18 mouse cellular contexts compared by ENCODE assay signal in the genomic region with DNA sequence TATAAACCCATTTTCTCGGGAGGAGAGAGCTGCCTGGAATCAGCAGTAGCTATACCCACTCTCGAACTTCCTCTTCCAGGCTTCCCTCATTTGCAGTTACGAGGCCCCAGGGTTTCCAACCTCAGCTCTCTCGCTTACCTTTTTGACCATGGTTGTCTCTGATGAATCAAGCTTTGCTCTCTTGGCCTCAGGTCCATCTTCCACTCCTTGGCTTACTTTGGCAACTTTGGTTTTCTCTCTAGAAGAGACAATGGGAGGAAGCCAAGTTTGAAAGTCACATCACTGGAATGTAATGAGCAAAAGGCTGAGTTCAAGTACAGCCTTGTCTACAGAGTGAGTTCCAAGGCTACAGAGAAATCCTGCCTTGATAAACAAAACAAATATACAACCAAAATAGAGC. TPM values are rescaled to one million over a fixed set of nuclear protein-coding genes. Genes with fewer than 3 reads are reported as not detected.
DNase-seq lines count a peak whose midpoint lies in the region; ATAC-seq and TF ChIP-seq lines count a peak whose summit lies in the region.
"Had no signal": no experiment of that assay in that cellular context is flagged by ENCODE, and none has a peak within 500 bp of the region (broad histone marks: within the 10 kb centered on the region; RNA-seq: fewer than 3 reads in every experiment).

No protein-coding gene starts in this region.

- DNase-seq in gastrocnemius, adult 2 months = no peak
- DNase-seq in gastrocnemius, postnatal 10 days = no peak
- DNase-seq in lung, adult 2 months = peak; percentile 39
- DNase-seq in lung, postnatal 36 days = no peak
- peak; percentile 39 for DNase-seq in MEL (ENCODE audit: low read depth, low spot score)
- DNase-seq in gastrocnemius, adult 8-10 months (ENCODE audit: low spot score in 2 of 2) = no peak
- no peak for DNase-seq in right cerebral cortex, postnatal 25 days
- DNase-seq: cerebellum, adult 11-12 months; gastrocnemius, postnatal 36 days had no signal

- H3K4me1 ChIP-seq in lung, adult 2 months (ENCODE audit: control insufficient read depth, insufficient read depth, low read length) = peaks cover 26% of the 10 kb centered on the region
- H3K4me1 ChIP-seq in MEL (ENCODE audit: control insufficient read depth in 1 of 2, insufficient read depth in 2 of 2, low read length in 2 of 2) = peaks cover 13 to 22% of the 10 kb centered on the region in 2 experiments
- H3K4me1 ChIP-seq in stomach, embryonic 15.5 days = no peaks in the 10 kb centered on the region
- H3K4me1 ChIP-seq: embryonic facial prominence, embryonic 12.5 days had no signal

- H3K9ac ChIP-seq in MEL (ENCODE audit: control insufficient read depth, low read depth, low read length, poor library complexity, severe bottlenecking) = no peak overlapping the region
- H3K9ac ChIP-seq in stomach, embryonic 15.5 days = no peak overlapping the region
- H3K9ac ChIP-seq: embryonic facial prominence, embryonic 12.5 days; limb, embryonic 12.5 days; liver, embryonic 15.5 days; midbrain, embryonic 12.5 days had no signal

- 56% methylated on average over 4 of the region's 4 CpGs for WGBS in lung, adult 2 months
- 69% methylated on average over 4 of the region's 4 CpGs for WGBS in stomach, embryonic 15.5 days

- peak overlapping the region; percentile 53; the same call in 1 of the 2 replicates for H3K27ac ChIP-seq in gastrocnemius, adult 2 months
- H3K27ac ChIP-seq in MEL (ENCODE audit: control insufficient read depth, low read depth, low read length) = peak overlapping the region; percentile 43
- peak overlapping the region; percentile 17; the same call in 1 of the 2 replicates for H3K27ac ChIP-seq in stomach, embryonic 15.5 days
- H3K27ac ChIP-seq: embryonic facial prominence, embryonic 12.5 days; hindbrain, postnatal 0 days; kidney, postnatal 0 days; liver, embryonic 15.5 days; macrophage; midbrain, embryonic 12.5 days had no signal

- no peaks in the 10 kb centered on the region for H3K9me3 ChIP-seq in MEL (replicated peaks; ENCODE audit: insufficient read depth, low read length)
- no peaks in the 10 kb centered on the region for H3K9me3 ChIP-seq in stomach, embryonic 15.5 days
- H3K9me3 ChIP-seq: embryonic facial prominence, embryonic 12.5 days; limb, embryonic 12.5 days; liver, embryonic 15.5 days; midbrain, embryonic 12.5 days had no signal

- H3K36me3 ChIP-seq in MEL (ENCODE audit: control insufficient read depth in 1 of 2, insufficient read depth in 2 of 2, low read length in 2 of 2) = peaks cover 28 to 53% of the 10 kb centered on the region in 2 experiments
- H3K36me3 ChIP-seq in stomach, embryonic 15.5 days = peaks cover 46% of the 10 kb centered on the region

- no peak for TF ChIP-seq EP300 in MEL (IDR thresholded peaks at IDR 0.05; ENCODE audit: low read depth in 1 of 2, low read length in 2 of 2)

- H3K79me2 ChIP-seq in MEL (ENCODE audit: control insufficient read depth, insufficient read depth, low read length, poor library complexity) = peaks cover 3% of the 10 kb centered on the region; the same call in 1 of the 2 replicates

- TF ChIP-seq CTCF in gastrocnemius, adult 2 months (IDR thresholded peaks at IDR 0.05) = no peak
- no peak for TF ChIP-seq CTCF in lung, adult 2 months (IDR thresholded peaks at IDR 0.05; ENCODE audit: insufficient read depth, low read length)
- TF ChIP-seq CTCF in MEL (IDR thresholded peaks at IDR 0.05 in 2 of 3, conservative IDR thresholded peaks at IDR 0.05 in 1 of 3; ENCODE audit: control insufficient read depth in 1 of 3, insufficient read depth in 1 of 3, low read depth in 2 of 3, low read length in 3 of 3, poor library complexity in 1 of 3, severe bottlenecking in 1 of 3) = no peak

- no peaks in the 10 kb centered on the region for H3K27me3 ChIP-seq in MEL (ENCODE audit: control insufficient read depth in 1 of 2, insufficient read depth in 2 of 2, low read length in 2 of 2)
- no peaks in the 10 kb centered on the region for H3K27me3 ChIP-seq in stomach, embryonic 15.5 days (replicated peaks)
- H3K27me3 ChIP-seq: embryonic facial prominence, embryonic 12.5 days; limb, embryonic 12.5 days; liver, embryonic 15.5 days had no signal

- no peak for TF ChIP-seq POLR2A in lung, adult 2 months (IDR thresholded peaks at IDR 0.05; ENCODE audit: borderline replicate concordance, extremely low read depth, low read depth, low read length)
- no peak for TF ChIP-seq POLR2A in MEL (IDR thresholded peaks at IDR 0.05; ENCODE audit: control insufficient read depth in 1 of 2, insufficient read depth in 1 of 2, low read depth in 1 of 2, low read length in 2 of 2, poor library complexity in 1 of 2)

- no peak for ATAC-seq in stomach, embryonic 15.5 days (ENCODE audit: insufficient read depth, low FRiP score, low read depth)
- ATAC-seq: hindbrain, postnatal 0 days had no signal

- H3K4me2 ChIP-seq in stomach, embryonic 15.5 days = no peak overlapping the region
- H3K4me2 ChIP-seq: embryonic facial prominence, embryonic 12.5 days; heart, embryonic 11.5 days; limb, embryonic 12.5 days; liver, embryonic 15.5 days; midbrain, embryonic 12.5 days had no signal

- TF ChIP-seq RAD21 in MEL (IDR thresholded peaks at IDR 0.05; ENCODE audit: low read depth, low read length) = no peak

- no peak overlapping the region for H3K4me3 ChIP-seq in gastrocnemius, adult 2 months
- H3K4me3 ChIP-seq in lung, adult 2 months (replicated peaks; ENCODE audit: extremely low read depth, low read depth, low read length) = no peak overlapping the region
- H3K4me3 ChIP-seq in MEL (ENCODE audit: control insufficient read depth in 1 of 2, insufficient read depth in 1 of 2, low read depth in 2 of 2, low read length in 2 of 2) = no peak overlapping the region
- no peak overlapping the region for H3K4me3 ChIP-seq in stomach, embryonic 15.5 days (replicated peaks)
- H3K4me3 ChIP-seq: embryonic facial prominence, embryonic 12.5 days; limb, embryonic 12.5 days; liver, embryonic 15.5 days; midbrain, embryonic 12.5 days had no signal

- intact Hi-C loops in gastrocnemius, adult 2 months (cut with DNase I) = no loop called here

TF ChIP-seq in MEL, 35 proteins besides CTCF, POLR2A, EP300 and RAD21:
- no peak for TF ChIP-seq ZMIZ1 (IDR thresholded peaks at IDR 0.05; ENCODE audit: low read depth, low read length)
- no peak for TF ChIP-seq NELFE (IDR thresholded peaks at IDR 0.05; ENCODE audit: low read depth, low read length)
- TF ChIP-seq TBP (IDR thresholded peaks at IDR 0.05; ENCODE audit: low read depth, low read length) = no peak
- no peak for TF ChIP-seq GATA1 (IDR thresholded peaks at IDR 0.05; ENCODE audit: low read depth, low read length)
- TF ChIP-seq JUND (IDR thresholded peaks at IDR 0.05; ENCODE audit: low read depth, low read length) = no peak
- no peak for TF ChIP-seq UBTF (IDR thresholded peaks at IDR 0.05; ENCODE audit: borderline replicate concordance, insufficient read depth, low read depth, low read length)
- no peak for TF ChIP-seq TCF12 (IDR thresholded peaks at IDR 0.05; ENCODE audit: low read depth, low read length)

RNA-seq across cellular contexts. Expression of a gene that starts 20.9 kb away (rescaled TPM):
- 10 to 100 TPM; 21.6 to 34.8 TPM for total RNA-seq in gastrocnemius, adult 2 months (2021)
- 10 to 100 TPM; 43.3 to 48.8 TPM for total RNA-seq in gastrocnemius, postnatal 10 days (2021)
- 20.7 and 31.0 TPM in 2 replicates for polyA plus RNA-seq in lung, adult 2 months (2012; rRNA removed)
- 182 and 187 TPM in 2 replicates for total RNA-seq in MEL (2012; rRNA removed)
- polyA plus RNA-seq in MEL (2012; ENCODE audit: insufficient read depth in 1 of 2, insufficient read length in 2 of 2, low read depth in 1 of 2, low replicate concordance in 2 of 2, missing spikeins in 1 of 2) = 100 to 1,000 TPM in 1 of 2 experiments, not detected in 1; 287 TPM
- polyA plus RNA-seq in stomach, embryonic 15.5 days (2015; fragmentation: Nextera tagmentation; extraction: Ambion mirVana) = 272 and 284 TPM in 2 replicates
- total RNA-seq in gastrocnemius, adult 8-10 months (2022) = 10 to 100 TPM; 25.0 to 30.6 (median 26.9) TPM

RNA-seq across cellular contexts. Expression of a gene that starts 34.0 kb away (rescaled TPM):
- 10 to 100 TPM; 29.9 to 32.0 TPM for total RNA-seq in gastrocnemius, adult 2 months (2021)
- 10 to 100 TPM; 33.2 to 37.9 TPM for total RNA-seq in gastrocnemius, postnatal 10 days (2021)
- polyA plus RNA-seq in lung, adult 2 months (2012; rRNA removed) = 44.9 and 45.9 TPM in 2 replicates
- total RNA-seq in MEL (2012; rRNA removed) = 32.2 and 32.9 TPM in 2 replicates
- polyA plus RNA-seq in MEL (2012; ENCODE audit: insufficient read depth in 1 of 2, insufficient read length in 2 of 2, low read depth in 1 of 2, low replicate concordance in 2 of 2, missing spikeins in 1 of 2) = 10 to 100 TPM; 59.4 to 71.8 TPM
- 16.8 and 17.4 TPM in 2 replicates for polyA plus RNA-seq in stomach, embryonic 15.5 days (2015; fragmentation: Nextera tagmentation; extraction: Ambion mirVana)
- 10 to 100 TPM; 23.1 to 28.9 (median 26.7) TPM for total RNA-seq in gastrocnemius, adult 8-10 months (2022)

RNA-seq across cellular contexts. Expression of a gene that starts 58.5 kb away (rescaled TPM):
- 1 to 10 TPM; 1.4 to 2.9 TPM for total RNA-seq in gastrocnemius, adult 2 months (2021)
- 1 to 10 TPM; 4.6 to 6.1 TPM for total RNA-seq in gastrocnemius, postnatal 10 days (2021)
- polyA plus RNA-seq in lung, adult 2 months (2012; rRNA removed) = 31.8 and 48.2 TPM in 2 replicates
- total RNA-seq in MEL (2012; rRNA removed) = 2.9 and 4.4 TPM in 2 replicates
- 1 to 10 TPM in 1 of 2 experiments, not detected in 1; 9.3 TPM for polyA plus RNA-seq in MEL (2012; ENCODE audit: insufficient read depth in 1 of 2, insufficient read length in 2 of 2, low read depth in 1 of 2, low replicate concordance in 2 of 2, missing spikeins in 1 of 2)
- 6.7 and 7.4 TPM in 2 replicates for polyA plus RNA-seq in stomach, embryonic 15.5 days (2015; fragmentation: Nextera tagmentation; extraction: Ambion mirVana)
- total RNA-seq in gastrocnemius, adult 8-10 months (2022) = 1 to 10 TPM; 1.4 to 2.1 (median 1.5) TPM

Comparison
In these comparisons a context has a peak if more than half of its experiments do, and no peak if none do; other contexts are left out.
1. DNase-seq: peak in lung, adult 2 months (single experiment) and MEL (single experiment); none in gastrocnemius, adult 2 months (single experiment), gastrocnemius, postnatal 10 days (single experiment), lung, postnatal 36 days (single experiment), gastrocnemius, adult 8-10 months (0 of 2) and right cerebral cortex, postnatal 25 days (single experiment).
2. Peak in every context shown above with its lines, with median percentiles within 50 percentile points of each other: H3K27ac ChIP-seq.